Mouse (Mus musculus): ENCODE measurements around the gene Vmn2r57. TPM values are rescaled to one million over a fixed set of nuclear protein-coding genes. Genes with fewer than 3 reads are reported as not detected.
"Not testable (repeated sequence)": the region's sequence is repeated elsewhere in the genome, so short reads cannot be mapped to it uniquely, and the experiment has no call there.

The Vmn2r57 gene
- 0.16 and 0.23 TPM in 2 replicates for polyA plus RNA-seq (2016; fragmentation: Nextera tagmentation; extraction: Ambion mirVana)

DNA sequence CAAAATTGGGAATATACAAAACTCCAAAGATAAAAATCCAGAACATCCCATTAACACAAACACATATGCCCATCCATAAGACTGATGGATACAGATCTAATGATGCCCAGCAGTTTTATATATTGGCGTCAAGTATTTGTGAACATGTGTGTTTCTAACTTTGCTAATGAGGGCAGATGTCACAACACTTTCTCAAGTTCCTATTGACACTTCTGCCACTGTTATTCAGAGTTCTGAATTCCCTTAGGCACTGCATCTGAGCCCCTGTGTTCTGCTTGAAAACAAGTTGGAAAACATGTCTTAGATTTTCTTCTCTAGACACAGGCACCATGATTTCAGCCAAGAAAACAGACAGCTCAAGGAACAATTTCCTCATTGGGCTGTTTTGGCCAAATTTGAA, at the start of gene Vmn2r57:
Gene Vmn2r57 (minus strand): TSS at position 101 of the 400 bp plus-strand sequence.
- not testable (repeated sequence) for H3K27ac ChIP-seq; H3K4me1 ChIP-seq; DNase-seq (ENCODE audit: low spot score); H3K9me3 ChIP-seq (replicated peaks); H3K36me3 ChIP-seq; H3K4me3 ChIP-seq; H3K27me3 ChIP-seq (ENCODE audit: low read depth, poor library complexity, severe bottlenecking)
- WGBS: 91% methylated on average over 1 of the region's 1 CpGs

DNA sequence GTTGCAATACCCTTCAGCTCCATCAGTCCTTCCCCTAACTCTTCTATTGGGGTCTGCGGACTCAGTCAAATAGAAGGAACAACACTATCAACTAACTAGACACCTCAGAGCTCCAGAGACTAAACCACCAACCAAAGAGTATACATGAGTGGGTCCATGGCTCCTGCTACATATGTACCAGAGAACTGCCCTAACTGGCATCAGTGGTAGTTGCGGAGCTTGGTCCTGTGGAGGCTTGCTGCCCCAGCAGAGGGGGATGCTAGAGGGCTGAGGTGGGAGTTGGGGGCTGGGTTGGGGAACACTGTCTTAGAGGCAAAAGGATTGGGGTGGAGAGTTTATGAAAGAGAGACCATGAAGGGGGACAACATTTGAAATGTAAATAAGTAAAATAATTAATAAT, 49.4 kb upstream of the Vmn2r57 start:
- no peak for DNase-seq (ENCODE audit: low spot score)
- Histone ChIP-seq H3K9me3 (replicated peaks) (0 out of 2 replicates have a peak, but pooled peaks cover 3% of the 10 kb centered on the region), H3K4me1 (no peaks in the 10 kb centered on the region), H3K27me3 (ENCODE audit: low read depth, poor library complexity, severe bottlenecking) (no peaks in the 10 kb centered on the region), H3K27ac (no peak overlapping the region), H3K4me3 (no peak overlapping the region), H3K36me3 (peaks cover 9% of the 10 kb centered on the region)
- WGBS: 94% methylated on average over 2 of the region's 2 CpGs

DNA sequence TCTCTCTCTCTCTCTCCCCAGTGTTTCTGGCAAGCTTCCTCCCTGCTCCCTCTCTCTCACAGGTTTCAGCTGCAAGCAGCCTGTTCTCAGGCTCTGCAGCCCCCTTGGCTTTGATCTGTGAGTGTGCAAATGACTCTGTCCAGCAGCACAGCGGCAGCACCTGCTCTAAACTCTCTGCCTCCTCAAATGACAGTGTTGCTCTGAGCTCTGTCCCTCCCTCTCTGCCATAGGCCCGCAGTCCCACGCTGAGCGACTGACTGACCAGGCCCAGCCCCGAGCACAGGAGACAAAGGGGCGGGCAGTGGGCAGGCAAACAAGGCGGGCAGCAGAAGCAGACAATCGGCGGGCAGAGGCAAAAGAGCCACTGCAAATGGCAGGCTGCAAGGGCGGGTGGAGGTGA, 3.4 kb upstream of the Vmn2r57 start:
- H3K4me3 ChIP-seq: no peak overlapping the region
- H3K9me3 ChIP-seq (replicated peaks): peaks cover 3% of the 10 kb centered on the region; the same call in 1 of the 2 replicates
- 7% methylated on average over 10 of the region's 10 CpGs for WGBS
- H3K27me3 ChIP-seq (ENCODE audit: low read depth, poor library complexity, severe bottlenecking): no peaks in the 10 kb centered on the region
- DNase-seq (ENCODE audit: low spot score): peak; percentile 33
- H3K27ac ChIP-seq: no peak overlapping the region
- no peaks in the 10 kb centered on the region for H3K4me1 ChIP-seq
- no peaks in the 10 kb centered on the region for H3K36me3 ChIP-seq

DNA sequence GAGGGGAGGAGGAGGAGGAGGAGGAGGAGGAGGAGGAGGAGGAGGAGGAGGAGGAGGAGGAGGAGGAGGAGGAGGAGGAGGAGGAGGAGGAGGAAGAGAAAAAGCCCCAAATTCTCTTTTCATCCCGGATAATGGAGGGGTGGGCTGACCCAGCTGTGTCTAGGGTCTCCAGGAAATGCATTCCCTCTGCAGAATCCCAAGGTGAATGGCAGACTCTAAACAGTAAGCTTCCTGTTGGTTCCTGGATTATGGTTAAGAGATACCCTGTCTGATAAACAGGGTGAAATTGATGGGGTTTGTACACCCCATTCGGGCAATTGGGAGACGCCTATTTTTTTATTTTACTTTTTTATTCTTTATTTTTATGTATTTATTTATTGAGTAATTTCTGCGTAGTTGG, 54.4 kb downstream of the Vmn2r57 start:
- Histone ChIP-seq H3K27ac (peak overlapping the region; percentile 83; the same call in 1 of the 2 replicates), H3K27me3 (ENCODE audit: low read depth, poor library complexity, severe bottlenecking) (no peaks in the 10 kb centered on the region), H3K9me3 (replicated peaks) (no peaks in the 10 kb centered on the region), H3K36me3 (no peaks in the 10 kb centered on the region), H3K4me1 (no peaks in the 10 kb centered on the region), H3K4me3 (peak overlapping the region; percentile 60)
- no peak for DNase-seq (ENCODE audit: low spot score)
- 77% methylated on average over 4 of the region's 4 CpGs for WGBS

DNA sequence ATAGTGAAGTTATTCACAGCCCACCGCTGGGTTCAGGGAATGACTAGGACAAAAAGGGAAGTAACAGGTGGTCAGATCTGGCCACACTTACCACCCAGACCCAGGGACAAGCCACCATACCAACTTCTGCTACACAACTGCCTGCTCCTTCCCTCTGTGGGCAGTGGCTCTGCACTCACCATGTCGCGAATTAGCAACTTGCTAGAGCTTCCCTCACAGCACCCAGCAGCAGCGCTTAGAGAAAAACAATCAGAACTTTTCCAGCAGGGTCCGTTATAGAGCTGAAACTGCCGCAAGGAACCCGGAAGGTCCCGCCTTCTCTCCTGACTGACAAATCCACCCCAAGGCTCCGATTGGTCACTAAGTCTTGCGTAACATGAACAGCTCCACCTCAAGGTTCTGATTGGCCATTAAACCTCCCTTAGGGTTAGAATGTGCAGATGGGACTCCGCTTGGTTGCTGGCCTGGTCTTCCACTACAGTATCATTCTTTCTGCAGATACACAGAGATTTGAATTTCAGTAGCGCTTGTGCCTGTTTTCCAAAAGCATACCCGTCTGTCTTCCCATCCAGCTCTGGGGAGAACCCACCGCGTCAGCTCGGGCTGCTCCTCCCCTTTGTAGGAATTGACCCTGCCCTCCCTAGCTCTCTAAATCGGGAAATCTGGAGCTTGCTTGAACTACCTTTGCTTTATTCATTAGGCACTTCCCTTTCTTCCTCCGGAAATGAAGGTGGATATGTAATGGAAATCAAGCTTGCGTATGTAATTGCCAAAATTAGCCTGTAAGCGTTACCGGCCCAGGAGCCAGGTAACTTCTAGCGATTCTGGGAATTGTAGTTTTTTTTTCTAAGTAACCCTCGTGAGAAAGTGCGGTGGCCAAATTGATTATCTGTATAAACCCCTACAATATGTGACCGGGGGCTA, 55.2 kb downstream of the Vmn2r57 start, which contains the start of gene AI987944:
Gene AI987944 (minus strand): TSS at position 332 of the 924 bp plus-strand sequence.
- peak within 1 kb of the TSS; percentile 83 for H3K27ac ChIP-seq
- DNase-seq (ENCODE audit: low spot score): peak; percentile 75
- H3K9me3 ChIP-seq (replicated peaks): no peaks in the 10 kb centered on the region
- under 1% methylated on average over 25 of the region's 25 CpGs for WGBS
- no peaks in the 10 kb centered on the region for H3K36me3 ChIP-seq
- H3K27me3 ChIP-seq (ENCODE audit: low read depth, poor library complexity, severe bottlenecking): no peaks in the 10 kb centered on the region
- H3K4me1 ChIP-seq: no peaks in the 10 kb centered on the region
- H3K4me3 ChIP-seq: peak within 1 kb of the TSS; percentile 60

Other genes starting within 250 kb of the Vmn2r57 start
- gene AI987944, start 55.3 kb downstream of the Vmn2r57 start, polyA plus RNA-seq (2016; fragmentation: Nextera tagmentation; extraction: Ambion mirVana): 7.7 and 9.5 TPM in 2 replicates
- 0.04 TPM in 2 replicates for gene Gm20449, start 50.7 kb upstream of the Vmn2r57 start, polyA plus RNA-seq (2016; fragmentation: Nextera tagmentation; extraction: Ambion mirVana)
- 9.9 and 11.3 TPM in 2 replicates for gene AW146154, start 51.2 kb upstream of the Vmn2r57 start, polyA plus RNA-seq (2016; fragmentation: Nextera tagmentation; extraction: Ambion mirVana)
- gene Gm6871, start 125.0 kb upstream of the Vmn2r57 start, polyA plus RNA-seq (2016; fragmentation: Nextera tagmentation; extraction: Ambion mirVana): not detected in 2 replicates
- gene 2610021A01Rik, start 150.5 kb upstream of the Vmn2r57 start, polyA plus RNA-seq (2016; fragmentation: Nextera tagmentation; extraction: Ambion mirVana): 16.9 and 18.3 TPM in 2 replicates
- 11.4 and 12.5 TPM in 2 replicates for gene Zfp788, start 184.5 kb upstream of the Vmn2r57 start, polyA plus RNA-seq (2016; fragmentation: Nextera tagmentation; extraction: Ambion mirVana)